Mouse (Mus musculus) gastrocnemius, postnatal 4 days (tissue): Measurements from ENCODE around the gene Baz2a. TPM values are rescaled to one million over a fixed set of nuclear protein-coding genes. Genes with fewer than 3 reads are reported as not detected.
"Not testable (repeated sequence)": the region's sequence is repeated elsewhere in the genome, so short reads cannot be mapped to it uniquely, and the experiment has no call there.

Source experiments
- DNase-seq, 2 experiments: peaks; one replicate each; pipeline ENCODE4 v3.0.0; 2021 to 2022; ENCODE audit warnings: low spot score in 2 of 2, mixed read lengths in 2 of 2
- total RNA-seq, 2 experiments: library from RNA; stranded (reverse); gene quantifications; 2 replicates each; pipeline ENCODE4 v1.2.3; 2021

Gene Baz2a
- total RNA-seq, 2 experiments from 2014 or later: 24.4 to 24.8 TPM

GRCm38 (mm10) chr10:128081807-128082476 is 9.4 kb upstream of the Baz2a start:
- DNase-seq: no peak

DNA sequence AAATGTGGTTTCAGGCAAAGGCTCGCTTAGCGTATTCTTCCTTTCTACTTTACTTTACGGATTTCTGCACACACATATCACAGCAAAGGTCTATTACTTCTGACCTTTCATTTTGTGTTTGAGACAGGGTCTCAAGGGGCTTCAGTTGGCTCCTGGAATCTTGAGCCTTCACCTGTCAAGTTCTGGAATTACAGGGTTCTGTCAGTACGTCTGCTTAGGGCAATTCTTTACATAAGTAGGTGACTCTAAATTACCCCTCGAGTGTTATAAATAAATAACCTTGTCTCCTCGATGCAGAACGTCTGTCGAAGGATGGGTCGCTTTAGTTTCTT is 8.9 kb upstream of the Baz2a start:
- no peak for DNase-seq

GRCm38 (mm10) chr10:128082880-128083421 is 8.4 kb upstream of the Baz2a start, which contains the start of gene Atp5b:
Gene Atp5b, plus strand, starts transcription at chr10:128083273.
- peak; percentile 88 to 96 for DNase-seq

DNA sequence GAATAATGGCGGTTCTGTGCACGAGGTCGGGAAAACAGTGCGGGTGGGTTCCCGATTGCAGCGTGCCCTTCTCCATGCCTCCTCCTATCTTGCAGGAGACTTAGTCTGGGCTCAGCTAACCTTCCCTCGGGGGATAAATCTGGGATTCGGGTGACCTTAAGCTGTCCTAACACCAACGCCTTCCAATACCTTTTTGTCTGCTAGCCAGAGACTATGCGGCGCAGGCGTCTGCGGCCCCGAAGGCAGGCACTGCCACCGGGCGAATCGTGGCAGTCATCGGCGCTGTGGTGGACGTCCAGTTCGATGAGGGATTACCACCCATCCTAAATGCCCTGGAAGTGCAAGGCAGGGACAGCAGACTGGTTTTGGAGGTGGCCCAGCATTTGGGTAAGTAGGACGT is 7.7 kb upstream of the Baz2a start:
- DNase-seq: peak in 1 of 2 experiments; percentile 29

DNA sequence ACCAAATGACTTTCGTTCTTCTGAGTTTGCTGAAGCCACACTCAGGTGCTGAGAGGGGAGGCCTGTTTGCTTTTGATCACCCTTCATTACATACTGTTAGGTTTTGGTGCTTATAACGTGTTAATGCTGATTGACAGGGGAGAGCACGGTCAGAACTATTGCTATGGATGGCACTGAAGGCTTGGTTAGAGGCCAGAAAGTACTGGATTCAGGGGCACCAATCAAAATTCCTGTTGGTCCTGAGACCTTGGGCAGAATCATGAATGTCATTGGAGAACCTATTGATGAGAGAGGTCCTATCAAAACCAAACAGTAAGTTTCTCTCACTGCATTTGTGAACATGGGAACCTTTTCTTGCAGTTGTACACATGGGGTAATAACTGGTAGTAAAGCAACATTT is 7.2 kb upstream of the Baz2a start:
- DNase-seq: no peak

GRCm38 (mm10) chr10:128086391-128086790 is 5.0 kb upstream of the Baz2a start:
- peak in 1 of 2 experiments; percentile 17 for DNase-seq

- DNase-seq: not testable (repeated sequence)
Observed at GRCm38 (mm10) chr10:128087216-128087615, 4.2 kb upstream of the Baz2a start.

GRCm38 (mm10) chr10:128088181-128088580 is 3.2 kb upstream of the Baz2a start:
- no peak for DNase-seq

GRCm38 (mm10) chr10:128089842-128090241 is 1.5 kb upstream of the Baz2a start:
- DNase-seq: no peak

GRCm38 (mm10) chr10:128090651-128091563 is 470 bp upstream of the Baz2a start:
- peak; percentile 77 to 88 for DNase-seq

GRCm38 (mm10) chr10:128092506-128093495 is 1.4 kb downstream of the Baz2a start:
- DNase-seq: peak; percentile 56 to 77

- no peak for DNase-seq
Observed at GRCm38 (mm10) chr10:128093496-128094294, 2.3 kb downstream of the Baz2a start.

- DNase-seq: peak in 1 of 2 experiments; percentile 81
Observed at GRCm38 (mm10) chr10:128094340-128094968, 3.1 kb downstream of the Baz2a start.

- DNase-seq: no peak
Observed at GRCm38 (mm10) chr10:128095003-128095636, 3.7 kb downstream of the Baz2a start.

DNA sequence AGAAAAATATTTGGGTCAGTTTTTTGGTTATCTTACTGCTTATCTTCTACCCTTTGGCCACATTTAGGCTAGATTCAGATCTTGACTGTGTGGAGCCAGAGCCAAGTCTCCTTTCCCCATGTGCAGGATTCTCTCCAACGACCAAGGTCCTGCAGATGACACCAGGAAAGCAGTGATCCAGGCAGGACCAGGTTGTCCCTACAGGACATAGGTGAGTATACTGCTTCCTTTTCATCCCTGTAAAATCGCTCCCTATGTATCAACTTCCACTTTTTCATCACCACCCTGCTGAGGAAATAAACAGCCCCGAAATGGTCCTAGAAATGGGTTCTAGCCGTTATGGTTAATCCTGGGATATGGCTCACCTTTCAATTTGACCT is 4.9 kb downstream of the Baz2a start:
- no peak for DNase-seq

DNA sequence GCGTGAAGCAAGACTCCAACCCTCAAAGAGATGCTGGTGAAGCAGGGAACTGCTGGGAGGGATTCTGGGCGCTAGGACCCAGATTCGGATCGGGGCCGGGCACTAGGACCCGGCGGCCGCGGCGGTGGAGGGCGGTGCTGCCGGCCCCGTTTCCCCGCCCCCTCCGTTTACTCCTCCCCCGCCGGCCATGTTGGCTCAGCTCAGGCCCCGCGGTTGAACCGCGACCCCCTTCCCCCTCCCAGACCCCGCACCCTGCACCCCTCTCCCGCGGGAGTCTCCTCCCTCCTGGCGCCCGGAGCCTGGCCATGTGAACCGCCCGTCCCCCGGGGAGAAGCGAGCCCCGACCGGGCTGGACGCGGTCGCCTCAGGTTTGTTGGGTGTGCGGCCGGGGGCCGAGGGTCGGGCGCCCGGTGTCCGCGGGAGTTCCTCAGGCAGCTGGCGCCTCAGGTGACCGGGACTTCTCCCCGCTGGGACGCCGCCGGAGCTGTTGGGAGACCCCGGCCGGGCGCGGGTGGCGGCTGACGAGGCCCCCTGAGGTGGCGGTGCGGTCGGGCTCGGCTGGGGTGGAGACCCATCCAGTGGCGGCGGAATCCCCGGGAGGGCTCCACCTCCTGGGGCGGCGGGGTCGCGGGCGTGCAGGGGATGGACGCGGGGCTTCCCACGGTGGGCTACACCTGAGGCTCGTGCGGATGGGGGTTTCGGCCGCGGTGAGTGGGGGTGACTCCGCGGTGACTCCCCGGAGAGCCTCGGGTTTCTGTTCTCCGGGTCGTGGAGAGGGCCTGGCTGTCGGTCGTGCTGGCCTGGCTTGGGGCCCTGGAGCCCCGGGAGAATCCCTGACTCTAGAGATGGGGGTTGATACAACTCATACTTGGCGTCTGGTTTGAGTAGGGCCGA is 5.6 kb downstream of the Baz2a start:
- DNase-seq: peak; percentile 76 to 87

DNA sequence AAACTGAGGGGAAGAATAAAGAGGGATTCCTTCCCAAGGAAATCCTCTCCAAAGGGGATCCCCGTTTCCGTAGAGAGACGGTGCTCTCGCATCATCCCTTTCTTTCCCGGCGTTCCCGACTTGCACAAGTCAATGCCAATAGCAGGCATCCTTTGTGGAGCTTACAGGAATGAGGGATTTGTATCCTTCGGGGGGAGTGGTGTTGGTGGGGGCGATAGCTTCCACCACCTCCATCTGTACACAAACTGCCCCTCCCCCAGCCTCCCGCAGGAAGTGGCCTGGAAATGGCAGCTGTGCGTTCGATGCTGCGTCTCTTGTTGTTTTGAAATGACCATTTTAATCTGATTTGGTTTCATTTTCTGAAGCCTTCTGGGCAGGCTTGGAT is 6.2 kb downstream of the Baz2a start:
- peak in 1 of 2 experiments; percentile 62 for DNase-seq
